Mouse (Mus musculus) neutrophil, adult 5-6 weeks (primary cell): ENCODE results near the gene Gclc. TPM values are rescaled to one million over a fixed set of nuclear protein-coding genes. Genes with fewer than 3 reads are reported as not detected.
A peak's percentile ranks its signal among the peaks of the same experiment; 100 is the strongest.

ENCODE experiments used
- ATAC-seq: fragments of 151-379, 151-347 bp; 2 replicates; pipeline ENCODE4 v1.8.0; 2017; ENCODE audit warnings: mild to moderate bottlenecking, moderate TSS enrichment; ENCODE audit not compliant: insufficient number of reproducible peaks, poor library complexity, low FRiP score, severe bottlenecking; ENCODE audit errors: extremely low read depth
- total RNA-seq: library from RNA; stranded (forward); fragments of 200-1000 nt; gene quantifications from 2 replicates; pipeline ENCODE4 v1.2.3, GENCODE M21; 2017

Gclc gene
- 25.8 and 28.4 TPM in 2 replicates for total RNA-seq

DNA sequence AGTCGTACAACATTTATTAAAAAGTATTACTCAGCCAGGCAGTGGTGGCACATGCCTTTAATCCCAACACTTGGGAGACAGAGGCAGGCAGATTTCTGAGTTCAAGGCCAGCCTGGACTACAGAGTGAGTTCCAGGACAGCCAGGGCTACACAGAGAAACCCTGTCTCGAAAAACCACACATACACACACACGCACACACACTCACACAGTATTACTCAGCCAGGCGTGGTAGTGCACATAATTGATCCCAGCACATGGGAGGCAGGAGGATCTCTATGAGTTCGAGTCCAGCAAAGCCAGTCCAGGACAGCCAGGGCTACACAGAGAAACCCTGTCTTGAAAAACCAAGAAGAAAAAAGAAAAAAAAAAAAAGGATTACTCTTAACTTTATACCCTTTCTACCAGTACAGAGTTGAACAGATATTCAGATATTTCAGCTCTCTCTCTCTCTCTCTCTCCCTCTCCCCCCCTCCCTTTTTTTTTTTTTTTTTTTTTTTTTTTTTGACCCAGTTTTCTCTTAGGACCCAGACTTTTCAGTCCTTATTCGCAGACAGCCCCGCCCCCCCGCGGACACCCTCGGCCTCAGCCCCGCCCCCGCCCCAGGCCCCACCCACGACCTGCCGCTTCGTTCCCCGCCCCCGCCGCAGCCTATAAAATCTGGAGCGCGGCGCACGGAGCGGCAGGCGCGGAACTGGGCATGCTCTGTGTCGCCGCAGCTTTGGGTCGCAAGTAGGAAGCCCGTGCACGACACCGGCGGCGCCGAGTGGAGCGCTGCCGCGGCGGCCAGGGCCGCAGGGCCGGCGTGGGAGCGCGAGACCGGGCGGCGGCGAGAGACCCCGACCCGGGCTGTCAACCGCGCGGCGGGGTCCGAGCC, at the start of gene Gclc:
Gene Gclc, plus strand, starts transcription at position 683 of the 875 bp plus-strand sequence.
- peak; percentile 71 for ATAC-seq

- no peak for ATAC-seq
These were observed 47.8 kb upstream of the Gclc start for GRCm38 (mm10) chr9:77706515-77706914.

DNA sequence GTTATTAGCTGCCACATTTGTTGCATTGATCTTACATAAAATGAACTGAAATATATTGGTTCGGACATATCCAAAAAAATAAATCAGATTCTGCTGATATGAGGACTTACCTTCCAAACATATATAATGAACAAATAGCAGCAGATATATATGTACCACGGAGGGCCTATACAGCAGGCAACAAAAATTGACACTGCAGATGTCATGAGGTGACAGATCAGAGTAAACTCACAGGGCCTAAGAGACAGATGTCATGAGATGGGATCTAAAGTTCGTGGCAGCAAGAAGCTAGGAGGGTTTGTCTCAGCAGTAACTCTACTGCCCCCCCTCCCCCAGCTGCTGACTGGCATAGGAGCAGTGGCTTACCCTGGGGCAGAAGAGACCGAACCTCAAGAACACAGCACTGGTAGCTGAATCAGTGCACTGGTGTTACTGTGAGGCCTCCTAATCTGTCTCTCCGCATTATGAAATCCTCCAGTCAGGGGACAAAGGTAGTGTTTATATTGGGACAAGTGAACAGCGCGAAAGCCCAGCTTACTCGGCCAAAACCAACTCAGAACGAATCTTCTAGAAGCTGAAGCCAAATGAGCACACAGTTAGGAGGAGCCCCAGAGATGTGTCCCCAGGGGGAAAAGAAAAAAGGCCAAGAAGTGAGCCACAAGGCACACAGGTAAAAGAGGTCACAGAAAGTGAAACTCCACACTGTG, 46.7 kb upstream of the Gclc start:
- no peak for ATAC-seq

GRCm38 (mm10) chr9:77708950-77709349, 45.4 kb upstream of the Gclc start:
- no peak for ATAC-seq

- no peak for ATAC-seq
These were observed 43.2 kb upstream of the Gclc start for GRCm38 (mm10) chr9:77711021-77711569.

- no peak for ATAC-seq
These were observed 41.5 kb upstream of the Gclc start for GRCm38 (mm10) chr9:77712816-77713215.

- ATAC-seq, result no peak
These were observed 41.0 kb upstream of the Gclc start for GRCm38 (mm10) chr9:77713301-77713700.

DNA sequence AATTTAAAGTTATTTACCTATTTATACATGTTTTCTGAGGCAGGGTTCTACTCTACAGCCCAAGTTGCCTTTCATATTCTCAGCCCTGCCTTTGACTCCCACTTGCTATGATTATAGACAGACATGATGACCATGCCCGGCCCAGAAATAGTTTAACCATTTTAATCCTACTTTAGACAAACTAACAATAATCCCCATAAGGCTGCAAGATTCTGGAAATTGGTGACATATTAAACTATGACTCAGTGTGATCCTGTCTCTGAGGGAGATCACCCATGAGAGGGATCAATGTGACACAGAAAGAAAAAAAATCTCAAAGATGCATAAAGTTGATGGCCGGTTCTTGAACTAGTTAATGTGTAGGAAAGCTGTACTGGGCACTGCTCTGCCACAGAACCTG, 39.1 kb upstream of the Gclc start:
- no peak for ATAC-seq

DNA sequence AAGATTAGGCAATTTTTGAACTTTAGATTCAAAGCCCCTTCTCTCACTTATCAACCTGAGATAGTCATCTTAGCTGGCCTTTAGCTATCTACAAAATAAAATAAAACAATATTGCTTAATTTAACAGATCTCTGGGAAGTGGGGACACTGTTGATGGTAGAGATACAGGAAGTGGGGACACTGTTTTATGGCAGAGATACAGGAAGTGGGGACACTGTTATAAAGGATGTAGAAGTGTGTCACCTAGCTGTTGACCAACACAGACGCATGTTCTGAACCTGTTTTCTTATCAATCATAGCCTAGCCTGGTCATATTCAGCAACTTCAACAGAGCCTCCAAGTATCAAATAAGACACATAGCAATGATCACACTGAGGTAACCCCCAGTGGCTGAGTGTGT, 38.3 kb upstream of the Gclc start:
- ATAC-seq, result no peak

GRCm38 (mm10) chr9:77717831-77718435, 36.4 kb upstream of the Gclc start:
- ATAC-seq, result no peak

- no peak for ATAC-seq
These were observed 35.4 kb upstream of the Gclc start for GRCm38 (mm10) chr9:77718816-77719411.

DNA sequence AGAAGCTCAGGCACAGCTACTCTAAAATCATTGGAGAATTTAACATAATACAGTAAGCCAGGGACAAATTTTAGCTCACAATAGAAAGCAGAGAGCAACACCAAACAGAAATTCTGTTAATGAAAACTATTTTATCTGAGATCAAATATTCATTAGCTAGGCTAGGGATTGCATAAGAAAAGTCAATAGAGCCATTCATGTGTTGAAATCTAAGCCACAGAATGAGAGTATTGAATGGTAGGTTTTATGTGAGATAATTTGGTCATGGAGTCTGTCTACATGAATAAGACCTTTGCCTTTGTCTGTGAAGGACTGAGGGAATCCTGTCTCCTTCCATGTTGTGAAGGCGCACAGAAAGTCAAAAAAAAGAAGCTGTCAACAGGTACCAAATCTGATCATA, 34.7 kb upstream of the Gclc start:
- ATAC-seq, result no peak

- ATAC-seq, result no peak
These were observed 32.0 kb upstream of the Gclc start for GRCm38 (mm10) chr9:77722381-77722780.

- ATAC-seq, result no peak
These were observed 30.1 kb upstream of the Gclc start for GRCm38 (mm10) chr9:77724216-77724615.

DNA sequence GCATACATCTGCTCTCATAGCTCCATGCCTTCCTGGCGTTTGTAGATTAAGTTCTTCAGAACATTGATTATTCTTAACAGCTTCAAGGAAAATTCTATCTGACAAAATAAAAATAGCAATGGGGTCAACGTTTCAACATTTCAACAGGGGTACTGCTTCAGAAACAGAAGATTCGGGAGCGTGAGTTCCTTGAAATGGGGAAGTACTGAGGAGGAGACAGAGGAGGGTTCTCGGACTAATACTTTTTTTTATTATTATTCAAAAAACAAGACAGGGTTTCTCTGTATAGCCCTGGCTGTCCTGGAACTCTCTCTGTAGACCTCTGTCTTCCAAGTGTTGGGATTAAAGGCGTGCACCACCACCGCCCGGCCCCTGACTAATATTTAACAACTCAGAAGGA, 28.9 kb upstream of the Gclc start:
- ATAC-seq, result no peak

DNA sequence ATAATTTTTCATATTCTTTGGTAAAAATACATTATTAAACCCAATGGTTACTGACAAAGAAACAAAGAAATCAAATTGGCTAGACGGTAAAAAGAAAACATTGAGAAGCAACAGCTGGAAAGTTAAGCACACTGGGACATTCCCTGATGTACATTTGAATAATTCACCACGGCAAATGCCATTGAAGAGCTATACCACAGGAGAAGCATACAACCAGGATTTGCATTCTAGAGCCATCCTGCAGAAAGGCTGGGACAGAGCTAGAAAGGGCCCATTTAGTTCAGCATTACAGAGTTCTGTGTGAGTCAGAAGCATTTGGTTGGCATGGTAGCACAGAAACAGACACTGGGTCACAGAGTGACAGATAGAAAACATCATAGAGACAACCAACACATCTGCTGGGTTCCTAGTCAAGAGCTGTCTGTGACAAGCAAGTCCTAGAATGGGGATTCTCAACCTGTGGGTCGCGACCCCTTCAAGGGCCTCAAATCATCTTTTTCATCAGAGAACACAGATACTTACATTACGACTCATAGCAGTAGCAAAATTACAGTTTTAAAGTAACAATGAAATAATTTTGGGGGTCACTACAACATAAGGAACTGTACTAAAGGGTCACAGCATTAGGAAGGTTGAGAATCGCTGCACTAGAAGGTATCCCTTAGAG, 28.2 kb upstream of the Gclc start:
- ATAC-seq, result no peak

- ATAC-seq, result no peak
These were observed 27.3 kb upstream of the Gclc start for GRCm38 (mm10) chr9:77727012-77727411.

DNA sequence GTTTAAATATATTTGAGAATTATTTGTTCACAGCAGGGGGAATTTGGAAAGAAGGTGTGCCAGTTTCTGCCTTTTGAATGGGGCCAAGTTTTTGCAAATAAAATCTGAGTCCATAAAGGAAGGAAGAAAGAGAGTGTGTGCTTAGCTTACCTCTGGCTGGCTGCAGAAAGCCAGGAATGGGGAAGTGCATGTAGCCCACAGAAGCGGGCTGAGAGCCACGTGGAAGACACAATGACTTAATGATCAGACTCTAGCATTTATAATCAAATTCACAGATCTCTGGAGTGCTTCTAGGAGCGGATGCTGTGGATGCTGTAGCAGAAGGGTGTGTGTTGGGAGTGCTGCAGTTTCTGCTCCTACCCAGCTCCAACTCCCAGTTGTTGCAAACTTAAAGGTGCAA, 22.3 kb upstream of the Gclc start:
- no peak for ATAC-seq
